In the genomic region with DNA sequence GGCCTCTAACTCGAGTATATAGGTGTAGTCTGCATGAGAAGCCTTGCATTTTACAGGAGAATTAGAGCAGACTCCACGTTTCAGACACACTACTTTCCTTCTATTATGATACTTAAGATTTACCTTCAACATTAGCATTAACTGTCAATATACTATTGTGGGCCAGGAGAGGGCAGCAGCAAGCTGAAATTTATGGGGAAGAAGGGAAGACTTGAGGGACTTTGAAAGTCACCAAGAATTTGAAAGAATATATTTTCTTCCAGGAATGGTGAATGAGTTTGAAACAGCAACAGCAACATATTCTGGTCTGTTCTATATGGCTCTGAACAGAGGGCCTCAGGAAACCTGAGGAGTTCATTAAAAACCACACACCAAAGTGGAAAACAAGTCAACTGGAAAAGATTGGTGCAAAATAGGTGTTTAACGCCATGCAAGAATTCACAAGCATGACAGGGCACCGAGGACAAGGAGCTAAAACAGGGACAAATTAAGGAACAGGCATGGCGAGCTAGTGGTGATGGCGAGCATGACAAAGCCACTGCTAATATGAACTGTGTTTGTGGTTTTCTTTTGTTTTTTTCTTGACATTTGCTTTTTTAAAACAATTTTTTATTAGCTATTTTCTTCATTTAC, we compare ENCODE assay signal across 8 mouse cellular contexts.
DNase-seq lines count a peak whose midpoint lies in the region; ATAC-seq and TF ChIP-seq lines count a peak whose summit lies in the region.

No protein-coding gene starts in this region.

- H3K9ac ChIP-seq in hindbrain, embryonic 11.5 days (ENCODE audit: low read depth, low read length), result no peak overlapping the region
- H3K9ac ChIP-seq in hindbrain, embryonic 13.5 days, result no peak overlapping the region
- no peak overlapping the region for H3K9ac ChIP-seq in ES-E14 (ENCODE audit: insufficient read depth, low read depth, low read length, poor library complexity, severe bottlenecking)

- no peaks in the 10 kb centered on the region for H3K4me1 ChIP-seq in hindbrain, embryonic 11.5 days (replicated peaks; ENCODE audit: control insufficient read depth, insufficient read depth, low read length)
- H3K4me1 ChIP-seq in hindbrain, embryonic 13.5 days (replicated peaks), result no peaks in the 10 kb centered on the region
- no peaks in the 10 kb centered on the region for H3K4me1 ChIP-seq in ES-E14 (ENCODE audit: control insufficient read depth in 2 of 2, insufficient read depth in 2 of 2, low read length in 2 of 2, poor library complexity in 1 of 2)
- no peaks in the 10 kb centered on the region for H3K4me1 ChIP-seq in cortical plate, adult 2 months (ENCODE audit: control insufficient read depth, insufficient read depth, low read length)

- no peak overlapping the region for H3K27ac ChIP-seq in hindbrain, embryonic 11.5 days (ENCODE audit: low read depth, low read length)
- no peak overlapping the region for H3K27ac ChIP-seq in hindbrain, embryonic 13.5 days
- no peak overlapping the region for H3K27ac ChIP-seq in ES-E14 (ENCODE audit: insufficient read depth, low read depth, low read length, poor library complexity, severe bottlenecking)
- H3K27ac ChIP-seq in cortical plate, adult 2 months (ENCODE audit: insufficient read depth, low read length), result no peak overlapping the region

- no peaks in the 10 kb centered on the region for H3K27me3 ChIP-seq in hindbrain, embryonic 11.5 days (ENCODE audit: control insufficient read depth, insufficient read depth, low read length)
- no peaks in the 10 kb centered on the region for H3K27me3 ChIP-seq in hindbrain, embryonic 13.5 days

- H3K36me3 ChIP-seq in hindbrain, embryonic 11.5 days (ENCODE audit: control insufficient read depth, insufficient read depth, low read length), result no peaks in the 10 kb centered on the region
- H3K36me3 ChIP-seq in hindbrain, embryonic 13.5 days, result no peaks in the 10 kb centered on the region
- no peaks in the 10 kb centered on the region for H3K36me3 ChIP-seq in ES-E14 (ENCODE audit: control insufficient read depth, insufficient read depth, low read length, poor library complexity, severe bottlenecking)

- no peak overlapping the region for H3K4me2 ChIP-seq in hindbrain, embryonic 11.5 days (replicated peaks; ENCODE audit: low read depth, low read length)
- H3K4me2 ChIP-seq in hindbrain, embryonic 13.5 days, result no peak overlapping the region

- no peak overlapping the region for H3K4me3 ChIP-seq in hindbrain, embryonic 11.5 days (ENCODE audit: low read depth, low read length)
- no peak overlapping the region for H3K4me3 ChIP-seq in hindbrain, embryonic 13.5 days
- H3K4me3 ChIP-seq in ES-E14 (ENCODE audit: insufficient read depth in 1 of 2, low read depth in 1 of 2, low read length in 2 of 2, poor library complexity in 1 of 2, severe bottlenecking in 1 of 2), result no peak overlapping the region
- no peak overlapping the region for H3K4me3 ChIP-seq in cortical plate, adult 2 months (ENCODE audit: insufficient read depth, low read length)

- whole genome bisulfite sequencing in hindbrain, embryonic 11.5 days, result 43% methylated on average over 6 of the region's 6 CpGs
- 37% methylated on average over 6 of the region's 6 CpGs for WGBS in hindbrain, embryonic 13.5 days

- TF ChIP-seq CTCF in cortical plate, adult 2 months (IDR thresholded peaks at IDR 0.05; ENCODE audit: extremely low read depth, insufficient read depth, low read length), result peak; percentile 40; the same call in 1 of the 2 replicates

- ATAC-seq in hindbrain, embryonic 11.5 days (ENCODE audit: low FRiP score), result no peak
- no peak for ATAC-seq in hindbrain, embryonic 13.5 days (ENCODE audit: low FRiP score)

- TF ChIP-seq POLR2A in cortical plate, adult 2 months (IDR thresholded peaks at IDR 0.05; ENCODE audit: extremely low read depth, insufficient read depth, low read length), result no peak

- peak; percentile 62 for DNase-seq in hindbrain, embryonic 11.5 days (ENCODE audit: low spot score)
- peak; percentile 8 for DNase-seq in ES-E14 (ENCODE audit: low read depth, low spot score)
- DNase-seq in layer of hippocampus, postnatal 10 days (ENCODE audit: low spot score in 2 of 2), result peak; percentile 49 to 67
- peak; percentile 65 for DNase-seq in right cerebral cortex, postnatal 14 days
- DNase-seq in c-Kit-positive CD71-positive TER-119-positive erythroid progenitor cells, embryonic 14.5 days (ENCODE audit: low spot score), result no peak
- no peak for DNase-seq in urinary bladder, postnatal 14 days (ENCODE audit: low spot score)

- in situ Hi-C loops in ES-E14 (cut with MboI; ENCODE audit: low sequenced_read_pairs in 2 of 2, unreplicated experiment in 2 of 2), result no loop called here

- H3K9me3 ChIP-seq in hindbrain, embryonic 11.5 days (ENCODE audit: control insufficient read depth, low read length), result no peaks in the 10 kb centered on the region
- no peaks in the 10 kb centered on the region for H3K9me3 ChIP-seq in hindbrain, embryonic 13.5 days
- H3K9me3 ChIP-seq in ES-E14 (ENCODE audit: control insufficient read depth, insufficient read depth, low read depth, low read length), result no peaks in the 10 kb centered on the region

TF ChIP-seq in ES-E14, 5 proteins besides CTCF, POLR2A, EP300 and RAD21:
- TF ChIP-seq MAFK (IDR thresholded peaks at IDR 0.05; ENCODE audit: insufficient read depth, low read depth, low read length), result no peak
- no peak for TF ChIP-seq HCFC1 (IDR thresholded peaks at IDR 0.05; ENCODE audit: borderline replicate concordance, insufficient read depth, low read length)
- no peak for TF ChIP-seq ZNF384 (IDR thresholded peaks at IDR 0.05; ENCODE audit: low read depth, low read length)

Comparison
In these comparisons a context has a peak if more than half of its experiments do, and no peak if none do; other contexts are left out.
1. DNase-seq: peak in hindbrain, embryonic 11.5 days (single experiment), ES-E14 (single experiment), layer of hippocampus, postnatal 10 days (2 of 2) and right cerebral cortex, postnatal 14 days (single experiment); none in c-Kit-positive CD71-positive TER-119-positive erythroid progenitor cells, embryonic 14.5 days (single experiment) and urinary bladder, postnatal 14 days (single experiment).